ENCODE assay signal across 8 mouse cellular contexts in the genomic region with DNA sequence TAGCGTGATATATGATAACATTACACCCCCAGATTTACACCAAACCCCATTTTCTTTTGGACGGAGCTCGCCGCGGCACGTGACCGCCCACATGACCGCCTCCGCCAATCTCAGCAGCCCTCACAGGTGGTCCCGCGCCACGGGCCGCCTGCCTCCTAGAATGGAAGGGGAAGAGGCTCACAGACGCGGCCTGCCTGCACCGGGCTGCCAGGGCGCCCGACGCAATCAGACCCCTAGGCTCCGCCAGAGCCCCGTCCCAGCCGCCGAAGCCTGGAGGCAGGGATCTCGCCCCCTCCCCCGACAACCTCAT. TPM values are rescaled to one million over a fixed set of nuclear protein-coding genes. Genes with fewer than 3 reads are reported as not detected.
A peak's percentile ranks its signal among the peaks of the same experiment; 100 is the strongest.
DNase-seq lines count a peak whose midpoint lies in the region; ATAC-seq and TF ChIP-seq lines count a peak whose summit lies in the region.

No protein-coding gene starts in this region.

- peak overlapping the region; percentile 9; the same call in 1 of the 2 replicates for H3K4me2 ChIP-seq in forebrain, postnatal 0 days (ENCODE audit: low read depth)
- H3K4me2 ChIP-seq in lung, embryonic 14.5 days, result peak overlapping the region; percentile 81
- H3K4me2 ChIP-seq in stomach, embryonic 14.5 days (replicated peaks; ENCODE audit: low read depth, low read length), result peak overlapping the region; percentile 44

- no peak for TF ChIP-seq CTCF in forebrain, postnatal 0 days (IDR thresholded peaks at IDR 0.05; ENCODE audit: low read depth)
- TF ChIP-seq CTCF in lung, embryonic 14.5 days (IDR thresholded peaks at IDR 0.05; ENCODE audit: low read depth), result no peak

- no peaks in the 10 kb centered on the region for H3K9me3 ChIP-seq in forebrain, postnatal 0 days (ENCODE audit: low read length)
- H3K9me3 ChIP-seq in lung, embryonic 14.5 days (ENCODE audit: low read depth, low read length), result no peaks in the 10 kb centered on the region
- H3K9me3 ChIP-seq in stomach, embryonic 14.5 days (ENCODE audit: control insufficient read depth, low read depth, low read length), result no peaks in the 10 kb centered on the region

- H3K36me3 ChIP-seq in forebrain, postnatal 0 days (ENCODE audit: insufficient read depth), result no peaks in the 10 kb centered on the region
- no peaks in the 10 kb centered on the region for H3K36me3 ChIP-seq in lung, embryonic 14.5 days (ENCODE audit: insufficient read depth)
- no peaks in the 10 kb centered on the region for H3K36me3 ChIP-seq in stomach, embryonic 14.5 days (ENCODE audit: control insufficient read depth, insufficient read depth, low read length)

- peak; percentile 32 to 40 for DNase-seq in spleen, postnatal 36 days (ENCODE audit: low spot score in 2 of 2)
- DNase-seq in spleen, postnatal 14 days (ENCODE audit: low spot score in 2 of 2), result no peak
- DNase-seq in forebrain, postnatal 0 days, result no peak
- peak; percentile 93 for DNase-seq in kidney, adult 11 months
- DNase-seq in lung, embryonic 14.5 days, result peak; percentile 86
- no peak for DNase-seq in layer of hippocampus, postnatal 25 days (ENCODE audit: extremely low spot score in 1 of 2, low spot score in 1 of 2)
- DNase-seq in layer of hippocampus, adult 9-11 months, result no peak

- ATAC-seq in forebrain, postnatal 0 days, result no peak
- peak; percentile 45 for ATAC-seq in lung, embryonic 14.5 days (ENCODE audit: insufficient read depth)
- ATAC-seq in stomach, embryonic 14.5 days (ENCODE audit: insufficient number of reproducible peaks, insufficient read depth, low FRiP score, low read depth), result peak; percentile 71; the same call in 1 of the 2 replicates

- no peak overlapping the region for H3K27ac ChIP-seq in forebrain, postnatal 0 days (ENCODE audit: low read depth, low read length)
- H3K27ac ChIP-seq in lung, embryonic 14.5 days (ENCODE audit: low read depth), result no peak overlapping the region
- H3K27ac ChIP-seq in stomach, embryonic 14.5 days (ENCODE audit: low read length), result peak overlapping the region; percentile 44; the same call in 1 of the 2 replicates

- no peak overlapping the region for H3K9ac ChIP-seq in forebrain, postnatal 0 days
- peak overlapping the region; percentile 4; the same call in 1 of the 2 replicates for H3K9ac ChIP-seq in lung, embryonic 14.5 days
- peak overlapping the region; percentile 41 for H3K9ac ChIP-seq in stomach, embryonic 14.5 days (replicated peaks; ENCODE audit: low read depth, low read length)

- peaks cover 98% of the 10 kb centered on the region for H3K27me3 ChIP-seq in forebrain, postnatal 0 days (ENCODE audit: insufficient read depth, low read length)
- H3K27me3 ChIP-seq in lung, embryonic 14.5 days (ENCODE audit: insufficient read depth, low read length), result peaks cover 99% of the 10 kb centered on the region
- peaks cover 59% of the 10 kb centered on the region for H3K27me3 ChIP-seq in stomach, embryonic 14.5 days (ENCODE audit: control insufficient read depth, insufficient read depth, low read length)

- peak overlapping the region; percentile 12; the same call in 1 of the 2 replicates for H3K4me3 ChIP-seq in forebrain, postnatal 0 days (ENCODE audit: low read depth, low read length)
- peak overlapping the region; percentile 47 for H3K4me3 ChIP-seq in lung, embryonic 14.5 days (ENCODE audit: low read depth, low read length)
- peak overlapping the region; percentile 41 for H3K4me3 ChIP-seq in stomach, embryonic 14.5 days (ENCODE audit: low read depth, low read length)

- peaks cover 4% of the 10 kb centered on the region; the same call in 1 of the 2 replicates for H3K4me1 ChIP-seq in forebrain, postnatal 0 days (ENCODE audit: insufficient read depth)
- H3K4me1 ChIP-seq in lung, embryonic 14.5 days (ENCODE audit: insufficient read depth), result no peaks in the 10 kb centered on the region
- H3K4me1 ChIP-seq in stomach, embryonic 14.5 days (ENCODE audit: control insufficient read depth, insufficient read depth, low read length), result 0 out of 2 replicates have a peak, but pooled peaks cover 4% of the 10 kb centered on the region

- WGBS in forebrain, postnatal 0 days, result under 1% methylated on average over 25 of the region's 25 CpGs
- under 1% methylated on average over 25 of the region's 25 CpGs for WGBS in lung, embryonic 14.5 days
- WGBS in stomach, embryonic 14.5 days, result under 1% methylated on average over 25 of the region's 25 CpGs

RNA-seq across cellular contexts. Expression of a gene that starts 4.2 kb away (rescaled TPM):
- total RNA-seq in forebrain, postnatal 0 days (2014; rRNA removed), result not detected in 2 replicates
- not detected in 2 replicates for polyA plus RNA-seq in forebrain, postnatal 0 days (2015; fragmentation: Nextera tagmentation; extraction: Ambion mirVana)
- 5.8 and 7.4 TPM in 2 replicates for polyA plus RNA-seq in lung, embryonic 14.5 days (2014; fragmentation: Nextera tagmentation; extraction: Ambion mirVana)
- 13.7 and 13.9 TPM in 2 replicates for polyA plus RNA-seq in stomach, embryonic 14.5 days (2014; fragmentation: Nextera tagmentation; extraction: Ambion mirVana)
- total RNA-seq in layer of hippocampus, postnatal 25 days (2021), result not detected

RNA-seq across cellular contexts. Expression of a gene that starts 4.3 kb away (rescaled TPM):
- total RNA-seq in forebrain, postnatal 0 days (2014; rRNA removed), result not detected in 2 replicates
- polyA plus RNA-seq in forebrain, postnatal 0 days (2015; fragmentation: Nextera tagmentation; extraction: Ambion mirVana), result not detected in 2 replicates
- not detected in 2 replicates for polyA plus RNA-seq in lung, embryonic 14.5 days (2014; fragmentation: Nextera tagmentation; extraction: Ambion mirVana)
- polyA plus RNA-seq in stomach, embryonic 14.5 days (2014; fragmentation: Nextera tagmentation; extraction: Ambion mirVana), result not detected in 2 replicates
- not detected for total RNA-seq in layer of hippocampus, postnatal 25 days (2021)

RNA-seq across cellular contexts. Expression of a gene that starts 4.3 kb away (rescaled TPM):
- 0.23 TPM in 1 of 2 replicates, not detected in the other for total RNA-seq in forebrain, postnatal 0 days (2014; rRNA removed)
- not detected in 2 replicates for polyA plus RNA-seq in forebrain, postnatal 0 days (2015; fragmentation: Nextera tagmentation; extraction: Ambion mirVana)
- 10.3 and 11.3 TPM in 2 replicates for polyA plus RNA-seq in lung, embryonic 14.5 days (2014; fragmentation: Nextera tagmentation; extraction: Ambion mirVana)
- polyA plus RNA-seq in stomach, embryonic 14.5 days (2014; fragmentation: Nextera tagmentation; extraction: Ambion mirVana), result 15.5 and 16.0 TPM in 2 replicates
- not detected for total RNA-seq in layer of hippocampus, postnatal 25 days (2021)

RNA-seq across cellular contexts. Expression of a gene that starts 8.9 kb away (rescaled TPM):
- total RNA-seq in forebrain, postnatal 0 days (2014; rRNA removed), result not detected in 2 replicates
- not detected in 2 replicates for polyA plus RNA-seq in forebrain, postnatal 0 days (2015; fragmentation: Nextera tagmentation; extraction: Ambion mirVana)
- 4.0 and 5.1 TPM in 2 replicates for polyA plus RNA-seq in lung, embryonic 14.5 days (2014; fragmentation: Nextera tagmentation; extraction: Ambion mirVana)
- 3.4 TPM in 2 replicates for polyA plus RNA-seq in stomach, embryonic 14.5 days (2014; fragmentation: Nextera tagmentation; extraction: Ambion mirVana)
- not detected for total RNA-seq in layer of hippocampus, postnatal 25 days (2021)

RNA-seq across cellular contexts. Expression of a gene that starts 13.0 kb away (rescaled TPM):
- not detected in 2 replicates for total RNA-seq in forebrain, postnatal 0 days (2014; rRNA removed)
- polyA plus RNA-seq in forebrain, postnatal 0 days (2015; fragmentation: Nextera tagmentation; extraction: Ambion mirVana), result not detected in 2 replicates
- 58.3 and 58.5 TPM in 2 replicates for polyA plus RNA-seq in lung, embryonic 14.5 days (2014; fragmentation: Nextera tagmentation; extraction: Ambion mirVana)
- polyA plus RNA-seq in stomach, embryonic 14.5 days (2014; fragmentation: Nextera tagmentation; extraction: Ambion mirVana), result 24.4 and 27.1 TPM in 2 replicates
- not detected for total RNA-seq in layer of hippocampus, postnatal 25 days (2021)

Comparison
In these comparisons a context has a peak if more than half of its experiments do, and no peak if none do; other contexts are left out.
1. DNase-seq: peak in spleen, postnatal 36 days (2 of 2), kidney, adult 11 months (single experiment) and lung, embryonic 14.5 days (single experiment); none in spleen, postnatal 14 days (0 of 2), forebrain, postnatal 0 days (single experiment), layer of hippocampus, postnatal 25 days (0 of 2) and layer of hippocampus, adult 9-11 months (single experiment).
2. H3K4me2 ChIP-seq: peak in every context shown above with its lines; median percentile 81 in lung, embryonic 14.5 days; 44 in stomach, embryonic 14.5 days; 9 in forebrain, postnatal 0 days.
3. RNA of a gene that starts 4.3 kb away (polyA plus RNA-seq): 15.5 to 16.0 TPM in stomach, embryonic 14.5 days and 10.3 to 11.3 TPM in lung, embryonic 14.5 days; not detected in forebrain, postnatal 0 days; every median in the first group is over 10 times any median in the second.
4. Peak in every context shown above with its lines, with median percentiles within 50 percentile points of each other: H3K4me3 ChIP-seq.